Mouse (Mus musculus) stomach, embryonic 16.5 days (tissue): ENCODE measurements around the gene Hoxd12. TPM values are rescaled to one million over a fixed set of nuclear protein-coding genes. Genes with fewer than 3 reads are reported as not detected.

Experiments
- ATAC-seq: fragments of 200-750 bp; cut with Nextera tagmentation; 2 replicates; pipeline ENCODE4 v1.8.0; 2017; ENCODE audit warnings: moderate number of reproducible peaks, moderate TSS enrichment; ENCODE audit not compliant: insufficient read depth, low FRiP score
- H3K27ac ChIP-seq: fragments of 300-500 bp; sonication (generic); 2 replicates; pipeline ENCODE4 v1.5.1; 2014; ENCODE audit warnings: low read length
- H3K27me3 ChIP-seq: fragments of 300-500 bp; sonication (generic); 2 replicates; pipeline ENCODE4 v1.6.1; 2014; ENCODE audit warnings: low read length, control low read depth, mixed read lengths; ENCODE audit not compliant: control insufficient read depth, insufficient read depth
- H3K36me3 ChIP-seq: fragments of 300-500 bp; sonication (generic); 2 replicates; pipeline ENCODE4 v1.6.1; 2014; ENCODE audit warnings: low read length; ENCODE audit not compliant: control insufficient read depth, insufficient read depth
- H3K4me1 ChIP-seq: fragments of 300-500 bp; sonication (generic); 2 replicates; pipeline ENCODE4 v1.6.1; 2014; ENCODE audit warnings: low read length, control low read depth, mixed read lengths; ENCODE audit not compliant: control insufficient read depth, insufficient read depth
- H3K4me2 ChIP-seq: fragments of 300-500 bp; sonication (generic); 2 replicates; pipeline ENCODE4 v1.6.1; 2014; ENCODE audit warnings: low read depth, low read length, mixed read lengths
- H3K4me3 ChIP-seq: fragments of 300-500 bp; sonication (generic); replicated peaks from 2 replicates; pipeline ENCODE4 v1.5.1; 2014; ENCODE audit warnings: mild to moderate bottlenecking, low read length
- H3K9ac ChIP-seq: fragments of 300-500 bp; sonication (generic); 2 replicates; pipeline ENCODE4 v1.6.1; 2014; ENCODE audit warnings: low read length
- H3K9me3 ChIP-seq: fragments of 300-500 bp; sonication (generic); replicated peaks from 2 replicates; pipeline ENCODE4 v1.6.1; 2016; ENCODE audit warnings: low read length, control low read depth; ENCODE audit not compliant: control insufficient read depth
- WGBS: fragments of 180-500 bp; shearing (Covaris S2); extraction: QIAGEN DNeasy Blood & Tissue Kit; methylation state at CpG from one replicate; pipeline ENCODE4 v1.1.7; 2014; 5-methylcytosine and 5-hydroxymethylcytosine counted together
- polyA plus RNA-seq: library from polyadenylated mRNA; unstranded; fragments of >200 nt; fragmentation: Nextera tagmentation; extraction: Ambion mirVana; gene quantifications from 2 replicates; pipeline ENCODE4 v1.2.1, GENCODE M21; 2015

Gene Hoxd12
- polyA plus RNA-seq, 1 experiment from 2014 or later: 0.05 TPM

DNA sequence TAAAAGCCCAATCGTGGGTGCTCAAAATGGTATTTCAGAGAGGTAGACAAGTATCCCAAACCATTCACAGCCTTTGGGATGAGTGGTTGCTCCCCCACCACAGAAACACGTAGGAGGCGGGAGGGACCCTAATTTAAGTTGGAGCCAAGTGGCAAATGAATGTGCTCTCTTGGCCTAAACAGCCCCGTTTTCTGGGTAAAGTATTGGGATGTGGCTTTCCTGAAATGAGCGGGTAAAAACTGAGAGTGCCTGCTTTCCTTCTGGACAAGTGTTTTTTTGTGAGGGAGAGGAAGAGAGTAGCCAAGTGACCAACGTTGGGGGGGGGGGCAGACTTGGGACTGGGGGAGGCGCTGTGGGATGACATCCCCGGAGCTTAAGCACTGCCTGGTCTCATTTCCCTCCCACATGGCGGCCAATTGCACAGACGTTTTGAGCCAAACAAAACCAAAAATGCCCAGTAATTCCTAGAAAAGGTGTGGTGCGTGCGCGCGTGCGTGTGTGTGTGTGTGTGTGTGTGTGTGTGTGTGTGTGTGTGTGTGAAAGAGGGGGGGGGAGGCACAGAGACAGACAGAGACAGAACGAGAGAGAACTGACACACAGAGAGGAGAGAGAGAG lies 36.2 kb downstream of the Hoxd12 start:
- no peak for ATAC-seq
- H3K4me2 ChIP-seq: no peak overlapping the region
- no peak overlapping the region for H3K27ac ChIP-seq
- H3K27me3 ChIP-seq: peaks cover 88% of the 10 kb centered on the region
- 0 out of 2 replicates have a peak, but pooled peaks cover 2% of the 10 kb centered on the region for H3K4me1 ChIP-seq
- WGBS: 2% methylated on average over 16 of the region's 16 CpGs
- H3K9me3 ChIP-seq: no peaks in the 10 kb centered on the region
- no peak overlapping the region; the same call in 1 of the 2 replicates for H3K4me3 ChIP-seq
- no peak overlapping the region for H3K9ac ChIP-seq
- H3K36me3 ChIP-seq: no peaks in the 10 kb centered on the region

GRCm38 (mm10) chr2:74711721-74712621 lies 37.2 kb downstream of the Hoxd12 start, which contains the start of the genes Hoxd3 and Hoxd4:
Gene Hoxd3, plus strand, starts transcription at chr2:74711927.
Gene Hoxd4, plus strand, starts transcription at chr2:74711929.
- Histone ChIP-seq H3K4me3 (peak within 1 kb of the TSS; percentile 43), H3K27me3 (peaks cover 90% of the 10 kb centered on the region), H3K27ac (no peak within 1 kb of the TSS), H3K4me2 (peak within 1 kb of the TSS; percentile 46), H3K9me3 (no peaks in the 10 kb centered on the region), H3K36me3 (no peaks in the 10 kb centered on the region), H3K9ac (peak within 1 kb of the TSS; percentile 57), H3K4me1 (0 out of 2 replicates have a peak, but pooled peaks cover 2% of the 10 kb centered on the region)
- WGBS: under 1% methylated on average over 65 of the region's 65 CpGs
- no peak for ATAC-seq

- 14% methylated on average over 19 of the region's 19 CpGs for WGBS
- H3K4me3 ChIP-seq: no peak overlapping the region
- H3K9ac ChIP-seq: no peak overlapping the region
- 0 out of 2 replicates have a peak overlapping the region, but pooled peaks have one; percentile 3 for H3K4me2 ChIP-seq
- peaks cover 90% of the 10 kb centered on the region for H3K27me3 ChIP-seq
- H3K4me1 ChIP-seq: 0 out of 2 replicates have a peak, but pooled peaks cover 2% of the 10 kb centered on the region
- no peak for ATAC-seq
- no peak overlapping the region for H3K27ac ChIP-seq
- no peaks in the 10 kb centered on the region for H3K9me3 ChIP-seq
- H3K36me3 ChIP-seq: no peaks in the 10 kb centered on the region
Measured at GRCm38 (mm10) chr2:74713239-74714150, 38.7 kb downstream of the Hoxd12 start.

DNA sequence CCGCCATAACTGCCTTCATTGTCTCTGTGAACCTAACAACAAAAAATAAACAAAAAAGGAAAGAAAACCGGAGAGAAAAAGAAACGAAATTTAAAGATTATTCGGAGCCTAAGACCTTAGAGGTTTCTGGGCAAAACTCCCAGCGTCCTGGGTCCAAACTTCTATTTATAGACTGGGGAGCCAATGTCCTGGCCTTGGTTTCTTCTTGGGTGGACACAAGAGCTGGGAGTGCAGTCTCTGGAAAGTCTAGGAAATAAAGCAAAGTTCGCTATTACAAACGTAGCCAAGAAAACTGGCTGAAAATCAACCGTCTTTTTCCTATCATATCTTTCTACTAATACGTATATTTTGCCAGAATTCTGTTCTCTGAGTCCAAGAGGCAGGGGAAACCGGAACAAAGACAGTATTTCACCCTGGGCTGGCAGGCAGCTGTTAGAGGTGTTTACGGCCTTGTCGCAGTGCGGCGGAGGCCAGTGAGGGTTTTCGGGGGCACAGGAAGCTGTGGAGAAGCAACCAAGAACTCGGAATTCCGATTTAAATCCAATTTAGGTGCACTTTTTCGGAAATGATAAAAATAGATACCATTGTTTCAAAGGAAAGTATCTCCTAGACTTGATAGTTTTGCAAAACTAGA lies 39.5 kb downstream of the Hoxd12 start:
- H3K4me3 ChIP-seq: no peak overlapping the region
- H3K27ac ChIP-seq: no peak overlapping the region
- peaks cover 89% of the 10 kb centered on the region for H3K27me3 ChIP-seq
- no peak overlapping the region for H3K9ac ChIP-seq
- no peak for ATAC-seq
- no peaks in the 10 kb centered on the region for H3K9me3 ChIP-seq
- no peak overlapping the region for H3K4me2 ChIP-seq
- 12% methylated on average over 18 of the region's 18 CpGs for WGBS
- H3K4me1 ChIP-seq: 0 out of 2 replicates have a peak, but pooled peaks cover 2% of the 10 kb centered on the region
- H3K36me3 ChIP-seq: no peaks in the 10 kb centered on the region

DNA sequence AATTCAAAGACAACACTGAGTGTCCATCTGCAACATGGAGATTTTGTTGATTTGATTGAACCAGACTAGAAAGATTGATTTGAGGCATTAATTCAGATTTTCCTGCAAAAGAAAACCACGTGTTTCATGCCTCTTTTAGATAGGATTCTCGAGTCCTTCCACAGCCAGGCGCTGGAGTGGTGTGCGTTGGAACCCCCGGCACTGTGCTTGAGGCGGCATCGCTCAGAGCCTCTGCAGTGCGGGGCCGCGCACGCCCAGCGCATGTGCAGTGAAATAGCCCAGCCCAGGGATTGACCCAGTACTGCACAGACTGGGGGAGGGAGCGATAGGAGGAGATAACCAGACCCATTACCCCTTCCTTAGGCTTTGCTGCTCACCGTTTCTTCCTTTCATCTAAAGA lies 40.1 kb downstream of the Hoxd12 start:
- WGBS: 2% methylated on average over 14 of the region's 14 CpGs
- H3K36me3 ChIP-seq: no peaks in the 10 kb centered on the region
- H3K9me3 ChIP-seq: no peaks in the 10 kb centered on the region
- ATAC-seq: no peak
- H3K4me1 ChIP-seq: 0 out of 2 replicates have a peak, but pooled peaks cover 2% of the 10 kb centered on the region
- H3K4me2 ChIP-seq: no peak overlapping the region
- H3K4me3 ChIP-seq: no peak overlapping the region
- peaks cover 89% of the 10 kb centered on the region for H3K27me3 ChIP-seq
- H3K9ac ChIP-seq: no peak overlapping the region
- H3K27ac ChIP-seq: 0 out of 2 replicates have a peak overlapping the region, but pooled peaks have one; percentile 1

DNA sequence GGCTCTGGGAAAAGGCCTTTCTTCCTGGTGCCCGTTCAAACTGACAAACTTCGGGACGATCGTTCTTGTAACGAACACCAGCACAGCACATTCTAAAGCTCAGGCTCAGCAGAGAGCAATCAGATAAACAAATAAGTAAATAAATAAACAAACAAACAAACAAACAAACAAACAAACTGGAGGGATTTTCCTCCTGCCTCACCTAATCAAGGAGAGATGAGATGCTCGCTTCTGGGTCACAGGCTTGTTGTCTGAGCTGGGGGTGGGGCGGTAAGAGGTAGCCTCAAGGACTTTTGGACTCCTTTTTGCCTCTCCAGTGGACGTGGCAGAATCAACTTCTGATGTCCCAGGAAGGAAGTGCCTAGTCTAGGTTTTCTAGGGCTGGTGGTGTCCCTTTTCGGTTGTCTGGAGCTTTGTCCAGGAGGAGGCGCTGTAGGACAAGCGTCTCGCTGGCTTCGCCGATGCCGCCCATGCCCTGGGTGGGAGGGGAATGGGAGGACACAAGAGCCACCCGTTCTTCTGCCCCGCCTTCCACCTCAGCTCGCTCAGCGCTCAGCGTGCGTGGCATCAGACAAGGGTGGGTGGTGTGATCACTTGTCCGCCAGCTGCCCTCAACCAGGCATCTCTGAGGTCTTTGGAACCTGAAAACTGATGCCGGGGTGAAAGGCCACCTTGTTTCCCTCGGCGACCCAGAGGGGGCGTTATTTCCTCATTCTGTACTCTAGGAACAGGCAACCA lies 40.9 kb downstream of the Hoxd12 start:
- Histone ChIP-seq H3K4me2 (peak overlapping the region; percentile 52), H3K36me3 (no peaks in the 10 kb centered on the region), H3K27ac (no peak overlapping the region), H3K4me3 (peak overlapping the region; percentile 26; the same call in 1 of the 2 replicates), H3K9ac (no peak overlapping the region), H3K9me3 (no peaks in the 10 kb centered on the region), H3K27me3 (peaks cover 89% of the 10 kb centered on the region), H3K4me1 (0 out of 2 replicates have a peak, but pooled peaks cover 2% of the 10 kb centered on the region)
- ATAC-seq: peak; percentile 68
- WGBS: 3% methylated on average over 26 of the region's 26 CpGs

DNA sequence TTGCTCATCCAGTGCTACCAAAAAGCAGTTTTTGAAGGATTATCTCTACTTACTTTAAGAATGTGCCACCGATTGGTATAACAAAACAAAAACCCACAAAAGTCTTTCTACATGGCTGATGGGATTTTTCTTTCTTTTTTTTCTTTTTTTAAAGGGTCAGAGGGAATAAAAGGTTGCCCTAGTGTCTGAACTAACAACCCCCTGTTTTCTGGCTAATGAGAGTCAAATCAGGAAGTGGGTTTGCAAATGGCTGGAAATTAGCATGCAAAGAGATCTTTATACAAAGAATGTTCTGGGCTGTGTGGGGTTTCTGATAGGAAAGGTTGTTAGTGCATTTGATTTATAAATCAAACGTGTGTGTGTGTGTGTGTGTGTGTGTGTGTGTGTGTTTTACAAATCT lies 45.6 kb downstream of the Hoxd12 start:
- Histone ChIP-seq H3K9me3 (no peaks in the 10 kb centered on the region), H3K4me1 (no peaks in the 10 kb centered on the region), H3K27me3 (peaks cover 94% of the 10 kb centered on the region), H3K4me3 (no peak overlapping the region), H3K27ac (no peak overlapping the region), H3K4me2 (no peak overlapping the region), H3K36me3 (no peaks in the 10 kb centered on the region), H3K9ac (no peak overlapping the region)
- no peak for ATAC-seq
- WGBS: 20% methylated on average over 2 of the region's 2 CpGs
